Mouse (Mus musculus): ENCODE measurements around the gene Serpinb6b.

GRCm38 (mm10) chr13:33013271-33013670, 48.3 kb downstream of the Serpinb6b start:
- TF ChIP-seq MAX (IDR thresholded peaks at IDR 0.05) (no peak), CTCF (IDR thresholded peaks at IDR 0.05; ENCODE audit: control insufficient read depth, insufficient read depth, insufficient read length) (no peak)
